Mouse (Mus musculus): ENCODE results near the gene Slc26a11. TPM values are rescaled to one million over a fixed set of nuclear protein-coding genes. Genes with fewer than 3 reads are reported as not detected.

The Slc26a11 gene
- polyA plus RNA-seq, 1 experiment from 2014 or later = 9.9 TPM

- no peaks in the 10 kb centered on the region for H3K36me3 ChIP-seq (ENCODE audit: control insufficient read depth, insufficient read depth, low read length)
- H3K27me3 ChIP-seq (ENCODE audit: control insufficient read depth, insufficient read depth, low read length) = no peaks in the 10 kb centered on the region
- ATAC-seq (ENCODE audit: insufficient read depth, low FRiP score) = no peak
- no peak overlapping the region for H3K9ac ChIP-seq (ENCODE audit: low read length)
- WGBS = 76% methylated on average over 1 of the region's 1 CpGs
- H3K4me3 ChIP-seq (replicated peaks; ENCODE audit: low read length) = no peak overlapping the region
- no peaks in the 10 kb centered on the region for H3K9me3 ChIP-seq (replicated peaks; ENCODE audit: control insufficient read depth, low read length)
- H3K4me2 ChIP-seq (ENCODE audit: low read depth, low read length) = no peak overlapping the region
- H3K27ac ChIP-seq (ENCODE audit: low read length) = no peak overlapping the region
- no peaks in the 10 kb centered on the region for H3K4me1 ChIP-seq (ENCODE audit: control insufficient read depth, insufficient read depth, low read length)
Observed at GRCm38 (mm10) chr11:119325068-119325467, 30.3 kb upstream of the Slc26a11 start.

- no peaks in the 10 kb centered on the region for H3K27me3 ChIP-seq (ENCODE audit: control insufficient read depth, insufficient read depth, low read length)
- H3K9ac ChIP-seq (ENCODE audit: low read length) = no peak overlapping the region
- ATAC-seq (ENCODE audit: insufficient read depth, low FRiP score) = 0 out of 2 replicates have a peak, but pooled peaks have one; percentile 49
- no peaks in the 10 kb centered on the region for H3K36me3 ChIP-seq (ENCODE audit: control insufficient read depth, insufficient read depth, low read length)
- no peaks in the 10 kb centered on the region for H3K9me3 ChIP-seq (replicated peaks; ENCODE audit: control insufficient read depth, low read length)
- no peak overlapping the region for H3K4me3 ChIP-seq (replicated peaks; ENCODE audit: low read length)
- 57% methylated on average over 4 of the region's 4 CpGs for WGBS
- H3K4me1 ChIP-seq (ENCODE audit: control insufficient read depth, insufficient read depth, low read length) = no peaks in the 10 kb centered on the region
- H3K27ac ChIP-seq (ENCODE audit: low read length) = no peak overlapping the region
- no peak overlapping the region for H3K4me2 ChIP-seq (ENCODE audit: low read depth, low read length)
Observed at GRCm38 (mm10) chr11:119330592-119330991, 24.8 kb upstream of the Slc26a11 start.

- Histone ChIP-seq H3K27me3 (ENCODE audit: control insufficient read depth, insufficient read depth, low read length) (no peaks in the 10 kb centered on the region), H3K4me1 (ENCODE audit: control insufficient read depth, insufficient read depth, low read length) (no peaks in the 10 kb centered on the region), H3K4me3 (replicated peaks; ENCODE audit: low read length) (no peak overlapping the region), H3K9me3 (replicated peaks; ENCODE audit: control insufficient read depth, low read length) (no peaks in the 10 kb centered on the region), H3K9ac (ENCODE audit: low read length) (no peak overlapping the region), H3K27ac (ENCODE audit: low read length) (no peak overlapping the region), H3K4me2 (ENCODE audit: low read depth, low read length) (no peak overlapping the region), H3K36me3 (ENCODE audit: control insufficient read depth, insufficient read depth, low read length) (no peaks in the 10 kb centered on the region)
- no peak for ATAC-seq (ENCODE audit: insufficient read depth, low FRiP score)
- WGBS = 39% methylated on average over 3 of the region's 3 CpGs
Observed at GRCm38 (mm10) chr11:119331970-119332369, 23.4 kb upstream of the Slc26a11 start.

- no peaks in the 10 kb centered on the region for H3K4me1 ChIP-seq (ENCODE audit: control insufficient read depth, insufficient read depth, low read length)
- no peak overlapping the region for H3K4me2 ChIP-seq (ENCODE audit: low read depth, low read length)
- ATAC-seq (ENCODE audit: insufficient read depth, low FRiP score) = no peak
- no peak overlapping the region for H3K4me3 ChIP-seq (replicated peaks; ENCODE audit: low read length)
- H3K27me3 ChIP-seq (ENCODE audit: control insufficient read depth, insufficient read depth, low read length) = no peaks in the 10 kb centered on the region
- no peak overlapping the region for H3K27ac ChIP-seq (ENCODE audit: low read length)
- no peaks in the 10 kb centered on the region for H3K9me3 ChIP-seq (replicated peaks; ENCODE audit: control insufficient read depth, low read length)
- 76% methylated on average over 10 of the region's 10 CpGs for WGBS
- no peak overlapping the region for H3K9ac ChIP-seq (ENCODE audit: low read length)
- H3K36me3 ChIP-seq (ENCODE audit: control insufficient read depth, insufficient read depth, low read length) = no peaks in the 10 kb centered on the region
Observed at GRCm38 (mm10) chr11:119338271-119339059, 16.9 kb upstream of the Slc26a11 start.

GRCm38 (mm10) chr11:119339179-119339578 is 16.2 kb upstream of the Slc26a11 start:
- no peaks in the 10 kb centered on the region for H3K4me1 ChIP-seq (ENCODE audit: control insufficient read depth, insufficient read depth, low read length)
- H3K27ac ChIP-seq (ENCODE audit: low read length) = no peak overlapping the region
- H3K9ac ChIP-seq (ENCODE audit: low read length) = no peak overlapping the region
- no peak overlapping the region for H3K4me3 ChIP-seq (replicated peaks; ENCODE audit: low read length)
- no peaks in the 10 kb centered on the region for H3K36me3 ChIP-seq (ENCODE audit: control insufficient read depth, insufficient read depth, low read length)
- WGBS = 41% methylated on average over 5 of the region's 5 CpGs
- H3K27me3 ChIP-seq (ENCODE audit: control insufficient read depth, insufficient read depth, low read length) = no peaks in the 10 kb centered on the region
- no peaks in the 10 kb centered on the region for H3K9me3 ChIP-seq (replicated peaks; ENCODE audit: control insufficient read depth, low read length)
- ATAC-seq (ENCODE audit: insufficient read depth, low FRiP score) = 0 out of 2 replicates have a peak, but pooled peaks have one; percentile 22
- H3K4me2 ChIP-seq (ENCODE audit: low read depth, low read length) = no peak overlapping the region

- Histone ChIP-seq H3K9ac (ENCODE audit: low read length) (no peak overlapping the region), H3K9me3 (replicated peaks; ENCODE audit: control insufficient read depth, low read length) (no peaks in the 10 kb centered on the region), H3K36me3 (ENCODE audit: control insufficient read depth, insufficient read depth, low read length) (no peaks in the 10 kb centered on the region), H3K4me3 (replicated peaks; ENCODE audit: low read length) (no peak overlapping the region), H3K27me3 (ENCODE audit: control insufficient read depth, insufficient read depth, low read length) (no peaks in the 10 kb centered on the region), H3K4me1 (ENCODE audit: control insufficient read depth, insufficient read depth, low read length) (no peaks in the 10 kb centered on the region), H3K4me2 (ENCODE audit: low read depth, low read length) (no peak overlapping the region), H3K27ac (ENCODE audit: low read length) (no peak overlapping the region)
- peak; percentile 55; the same call in 1 of the 2 replicates for ATAC-seq (ENCODE audit: insufficient read depth, low FRiP score)
- WGBS = 3% methylated on average over 5 of the region's 5 CpGs
Observed at GRCm38 (mm10) chr11:119339637-119340036, 15.7 kb upstream of the Slc26a11 start.

GRCm38 (mm10) chr11:119344178-119344577 is 11.2 kb upstream of the Slc26a11 start:
- H3K27me3 ChIP-seq (ENCODE audit: control insufficient read depth, insufficient read depth, low read length) = no peaks in the 10 kb centered on the region
- H3K4me1 ChIP-seq (ENCODE audit: control insufficient read depth, insufficient read depth, low read length) = no peaks in the 10 kb centered on the region
- 84% methylated on average over 8 of the region's 8 CpGs for WGBS
- no peak overlapping the region for H3K27ac ChIP-seq (ENCODE audit: low read length)
- no peaks in the 10 kb centered on the region for H3K36me3 ChIP-seq (ENCODE audit: control insufficient read depth, insufficient read depth, low read length)
- H3K4me3 ChIP-seq (replicated peaks; ENCODE audit: low read length) = no peak overlapping the region
- H3K4me2 ChIP-seq (ENCODE audit: low read depth, low read length) = no peak overlapping the region
- H3K9ac ChIP-seq (ENCODE audit: low read length) = no peak overlapping the region
- ATAC-seq (ENCODE audit: insufficient read depth, low FRiP score) = no peak
- H3K9me3 ChIP-seq (replicated peaks; ENCODE audit: control insufficient read depth, low read length) = no peaks in the 10 kb centered on the region

GRCm38 (mm10) chr11:119344865-119345264 is 10.5 kb upstream of the Slc26a11 start:
- Histone ChIP-seq H3K4me1 (ENCODE audit: control insufficient read depth, insufficient read depth, low read length) (no peaks in the 10 kb centered on the region), H3K27me3 (ENCODE audit: control insufficient read depth, insufficient read depth, low read length) (no peaks in the 10 kb centered on the region), H3K4me3 (replicated peaks; ENCODE audit: low read length) (no peak overlapping the region), H3K9ac (ENCODE audit: low read length) (no peak overlapping the region), H3K4me2 (ENCODE audit: low read depth, low read length) (no peak overlapping the region), H3K27ac (ENCODE audit: low read length) (no peak overlapping the region), H3K9me3 (replicated peaks; ENCODE audit: control insufficient read depth, low read length) (no peaks in the 10 kb centered on the region), H3K36me3 (ENCODE audit: control insufficient read depth, insufficient read depth, low read length) (no peaks in the 10 kb centered on the region)
- ATAC-seq (ENCODE audit: insufficient read depth, low FRiP score) = no peak
- 66% methylated on average over 6 of the region's 6 CpGs for WGBS

- H3K4me2 ChIP-seq (ENCODE audit: low read depth, low read length) = no peak overlapping the region
- H3K27me3 ChIP-seq (ENCODE audit: control insufficient read depth, insufficient read depth, low read length) = no peaks in the 10 kb centered on the region
- H3K36me3 ChIP-seq (ENCODE audit: control insufficient read depth, insufficient read depth, low read length) = no peaks in the 10 kb centered on the region
- H3K9ac ChIP-seq (ENCODE audit: low read length) = no peak overlapping the region
- H3K4me1 ChIP-seq (ENCODE audit: control insufficient read depth, insufficient read depth, low read length) = no peaks in the 10 kb centered on the region
- 86% methylated on average over 4 of the region's 4 CpGs for WGBS
- H3K27ac ChIP-seq (ENCODE audit: low read length) = no peak overlapping the region
- H3K4me3 ChIP-seq (replicated peaks; ENCODE audit: low read length) = no peak overlapping the region
- no peaks in the 10 kb centered on the region for H3K9me3 ChIP-seq (replicated peaks; ENCODE audit: control insufficient read depth, low read length)
- ATAC-seq (ENCODE audit: insufficient read depth, low FRiP score) = no peak
Observed at GRCm38 (mm10) chr11:119347125-119347524, 8.2 kb upstream of the Slc26a11 start.

Data from stomach, embryonic 16.5 days (tissue).